Mouse (Mus musculus) lung, postnatal 0 days (tissue): ENCODE results near the gene Cdh5.

ENCODE experiments used
- CTCF ChIP-seq: IDR thresholded peaks from 2 replicates; pipeline ENCODE4 v1.5.1; 2016; ENCODE audit warnings: antibody characterized with exemption, mild to moderate bottlenecking
- EP300 ChIP-seq: IDR thresholded peaks from 2 replicates; pipeline ENCODE4 v1.6.1; 2016; ENCODE audit warnings: antibody characterized with exemption, mild to moderate bottlenecking, control low read depth

GRCm38 (mm10) chr8:104075079-104075478 is 26.3 kb upstream of the Cdh5 start:
- TF ChIP-seq CTCF = no peak
- TF ChIP-seq EP300 = no peak
